Mouse (Mus musculus): Measurements from ENCODE around the gene Olfr763.
"Not testable (repeated sequence)": the region's sequence is repeated elsewhere in the genome, so short reads cannot be mapped to it uniquely, and the experiment has no call there.

The Olfr763 gene

GRCm38 (mm10) chr10:129026018-129026662 is 15.5 kb downstream of the Olfr763 start:
- in situ Hi-C loops (cut with MboI; ENCODE audit: unreplicated experiment in 2 of 2) = loop anchor here (5.0 to 10.0 kb wide), 4 partner anchors 359 to 1269 kb away; partner anchors contain the start of gene Olfr784 (in 1 of the 2)

- in situ Hi-C loops (cut with MboI; ENCODE audit: unreplicated experiment in 2 of 2) = loop anchor here (5.0 to 10.0 kb wide), 4 partner anchors 356 to 1266 kb away; partner anchors contain the start of gene Olfr784 (in 1 of the 2)
Observed at GRCm38 (mm10) chr10:129028343-129028742, 17.8 kb downstream of the Olfr763 start.

- in situ Hi-C loops (cut with MboI; ENCODE audit: unreplicated experiment in 2 of 2) = no loop called here
Observed at GRCm38 (mm10) chr10:129039796-129040195, 29.2 kb downstream of the Olfr763 start, which contains the start of gene Olfr764-ps1. TSS of gene Olfr764-ps1 (minus strand) at chr10:129039896.

- in situ Hi-C loops (cut with MboI; ENCODE audit: unreplicated experiment in 2 of 2) = not testable (repeated sequence)
Observed at GRCm38 (mm10) chr10:129049898-129050297, 39.3 kb downstream of the Olfr763 start, which contains the start of gene Olfr765. TSS of gene Olfr765 (minus strand) at chr10:129049998.

Measured in v-Abl transformed pro-B cells (cell line).